ENCODE assay signal across 15 mouse cellular contexts in the genomic region with DNA sequence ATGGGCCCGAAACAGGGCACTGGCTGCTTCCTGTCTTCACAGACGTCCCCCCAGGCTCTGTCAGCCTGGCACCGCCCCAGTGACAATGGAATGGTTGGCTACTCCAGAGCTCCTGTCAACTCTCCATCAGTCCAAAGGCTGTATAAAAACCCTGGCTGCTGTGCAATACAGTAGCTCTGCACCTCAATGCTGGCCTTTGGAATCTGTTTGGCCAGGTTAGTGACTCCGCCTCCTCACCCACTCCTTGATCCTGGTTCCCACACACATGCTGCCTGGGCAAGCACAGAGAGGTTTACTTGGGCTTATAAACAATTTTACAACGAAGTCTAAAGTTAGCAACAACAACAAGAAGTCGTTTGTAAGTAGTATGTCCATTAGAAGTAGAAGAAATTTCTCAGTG. TPM values are rescaled to one million over a fixed set of nuclear protein-coding genes. Genes with fewer than 3 reads are reported as not detected.
DNase-seq lines count a peak whose midpoint lies in the region; ATAC-seq and TF ChIP-seq lines count a peak whose summit lies in the region.
"Had no signal": no experiment of that assay in that cellular context is flagged by ENCODE, and none has a peak within 500 bp of the region (broad histone marks: within the 10 kb centered on the region; RNA-seq: fewer than 3 reads in every experiment).

No protein-coding gene starts in this region.

- no peaks in the 10 kb centered on the region for H3K27me3 ChIP-seq in liver, adult 2 months (ENCODE audit: control insufficient read depth, insufficient read depth, low read length)
- H3K27me3 ChIP-seq in liver, embryonic 11.5 days (replicated peaks; ENCODE audit: control insufficient read depth, insufficient read depth, low read length), result no peaks in the 10 kb centered on the region
- no peaks in the 10 kb centered on the region for H3K27me3 ChIP-seq in stomach, postnatal 0 days (ENCODE audit: control insufficient read depth, insufficient read depth, low read length)
- H3K27me3 ChIP-seq: limb, embryonic 15.5 days had no signal

- TF ChIP-seq CTCF in liver, adult 2 months (IDR thresholded peaks at IDR 0.05; ENCODE audit: low read depth, low read length), result no peak
- TF ChIP-seq CTCF in stomach, postnatal 0 days (IDR thresholded peaks at IDR 0.05; ENCODE audit: low read depth), result no peak

- no peak overlapping the region for H3K4me3 ChIP-seq in liver, adult 2 months (ENCODE audit: insufficient read depth, low read depth, low read length)
- no peak overlapping the region for H3K4me3 ChIP-seq in liver, embryonic 11.5 days (ENCODE audit: low read depth, low read length)
- no peak overlapping the region for H3K4me3 ChIP-seq in stomach, postnatal 0 days (ENCODE audit: low read depth, low read length)
- H3K4me3 ChIP-seq: midbrain, embryonic 15.5 days had no signal

- H3K9me3 ChIP-seq in liver, embryonic 11.5 days (ENCODE audit: control insufficient read depth, low read length), result no peaks in the 10 kb centered on the region
- no peaks in the 10 kb centered on the region for H3K9me3 ChIP-seq in stomach, postnatal 0 days (ENCODE audit: control insufficient read depth, low read length)
- H3K9me3 ChIP-seq: limb, embryonic 15.5 days; midbrain, embryonic 15.5 days had no signal

- peak; percentile 26 to 46 for DNase-seq in cerebellum, postnatal 10 days
- no peak for DNase-seq in cerebellum, postnatal 36 days
- peak; percentile 96 for DNase-seq in liver, adult 2 months (ENCODE audit: extremely low read depth, low read depth, low spot score)
- no peak for DNase-seq in liver, embryonic 11.5 days (ENCODE audit: low spot score)
- peak; percentile 6 for DNase-seq in induced T-regulatory cell, adult 2 months (ENCODE audit: low read depth)
- peak; percentile 29 for DNase-seq in stomach, postnatal 0 days (ENCODE audit: low spot score)
- no peak for DNase-seq in layer of hippocampus, adult 11-12 months (ENCODE audit: low spot score)
- DNase-seq: thymus, adult 2 months had no signal

- peak overlapping the region; percentile 6; the same call in 1 of the 2 replicates for H3K27ac ChIP-seq in liver, adult 2 months (replicated peaks; ENCODE audit: insufficient read depth, low read depth, low read length)
- no peak overlapping the region for H3K27ac ChIP-seq in liver, embryonic 11.5 days (ENCODE audit: low read depth, low read length)
- H3K27ac ChIP-seq in stomach, postnatal 0 days (replicated peaks), result no peak overlapping the region
- H3K27ac ChIP-seq: limb, embryonic 15.5 days; midbrain, embryonic 15.5 days had no signal

- TF ChIP-seq POLR2A in liver, adult 2 months (IDR thresholded peaks at IDR 0.05; ENCODE audit: extremely low read depth, insufficient read depth, low read length), result no peak

- no peak overlapping the region for H3K9ac ChIP-seq in liver, adult 2 months (ENCODE audit: low read depth, low read length)
- H3K9ac ChIP-seq in liver, embryonic 11.5 days (ENCODE audit: low read depth, low read length), result no peak overlapping the region
- no peak overlapping the region for H3K9ac ChIP-seq in stomach, postnatal 0 days (ENCODE audit: low read length)
- H3K9ac ChIP-seq: limb, embryonic 15.5 days; midbrain, embryonic 15.5 days had no signal

- peaks cover 9% of the 10 kb centered on the region for H3K4me1 ChIP-seq in liver, adult 2 months (ENCODE audit: control insufficient read depth, insufficient read depth, low read length)
- H3K4me1 ChIP-seq in liver, embryonic 11.5 days (replicated peaks; ENCODE audit: control insufficient read depth, insufficient read depth, low read length), result peaks cover 11% of the 10 kb centered on the region
- H3K4me1 ChIP-seq in stomach, postnatal 0 days (replicated peaks; ENCODE audit: control insufficient read depth, insufficient read depth), result 0 out of 2 replicates have a peak, but pooled peaks cover 3% of the 10 kb centered on the region

- H3K36me3 ChIP-seq in liver, adult 2 months (ENCODE audit: control insufficient read depth, insufficient read depth, low read length), result peaks cover 22% of the 10 kb centered on the region
- peaks cover 20% of the 10 kb centered on the region for H3K36me3 ChIP-seq in liver, embryonic 11.5 days (ENCODE audit: control insufficient read depth, insufficient read depth, low read length)
- H3K36me3 ChIP-seq in stomach, postnatal 0 days (ENCODE audit: control insufficient read depth, insufficient read depth, low read length), result peaks cover 6% of the 10 kb centered on the region

- WGBS in liver, adult 2 months, result 24% methylated on average over 6 of the region's 6 CpGs
- WGBS in liver, embryonic 11.5 days, result 73% methylated on average over 6 of the region's 6 CpGs
- 60% methylated on average over 6 of the region's 6 CpGs for WGBS in stomach, postnatal 0 days

- H3K79me2 ChIP-seq in liver, adult 2 months (ENCODE audit: control insufficient read depth, insufficient read depth, low read length), result peaks cover 21% of the 10 kb centered on the region; the same call in 1 of the 2 replicates

- TF ChIP-seq EP300 in stomach, postnatal 0 days (optimal IDR thresholded peaks at IDR 0.05), result no peak

- no peak overlapping the region for H3K4me2 ChIP-seq in liver, embryonic 11.5 days
- H3K4me2 ChIP-seq in stomach, postnatal 0 days (replicated peaks; ENCODE audit: low read depth), result no peak overlapping the region
- H3K4me2 ChIP-seq: limb, embryonic 15.5 days had no signal

- no peak for ATAC-seq in liver, embryonic 11.5 days (replicated peaks; ENCODE audit: low FRiP score)
- ATAC-seq in stomach, postnatal 0 days (ENCODE audit: low FRiP score, low TSS enrichment), result no peak
- no peak for ATAC-seq in erythroblast, adult 5-6 weeks (replicated peaks; ENCODE audit: low FRiP score, poor library complexity, severe bottlenecking)
- ATAC-seq: intestine, postnatal 0 days; midbrain, embryonic 15.5 days had no signal

RNA-seq across cellular contexts. Expression of gene Timm17a, which starts 2.2 kb away (rescaled TPM):
- 17.9 and 22.0 TPM in 2 replicates for total RNA-seq in liver, adult 2 months (2014; rRNA removed)
- polyA plus RNA-seq in liver, adult 2 months (2012; rRNA removed), result 27.9 and 34.3 TPM in 2 replicates
- 258 and 269 TPM in 2 replicates for polyA plus RNA-seq in liver, embryonic 11.5 days (2014; fragmentation: Nextera tagmentation; extraction: Ambion mirVana)
- polyA plus RNA-seq in stomach, postnatal 0 days (2015; fragmentation: Nextera tagmentation; extraction: Ambion mirVana), result 237 and 250 TPM in 2 replicates
- 15.8 and 34.1 TPM in 2 replicates for total RNA-seq in erythroblast, adult 5-6 weeks (2015; ENCODE audit: low replicate concordance)
- 3.3 TPM in 2 replicates for total RNA-seq in erythroblast, adult 5-6 weeks (2017; ENCODE audit: low replicate concordance)

RNA-seq across cellular contexts. Expression of gene Lmod1, which starts 13.3 kb away (rescaled TPM):
- total RNA-seq in liver, adult 2 months (2014; rRNA removed), result 0.09 and 0.13 TPM in 2 replicates
- 0.16 and 0.17 TPM in 2 replicates for polyA plus RNA-seq in liver, adult 2 months (2012; rRNA removed)
- polyA plus RNA-seq in liver, embryonic 11.5 days (2014; fragmentation: Nextera tagmentation; extraction: Ambion mirVana), result 0.16 TPM in 2 replicates
- 19.5 and 22.4 TPM in 2 replicates for polyA plus RNA-seq in stomach, postnatal 0 days (2015; fragmentation: Nextera tagmentation; extraction: Ambion mirVana)
- not detected in 2 replicates for total RNA-seq in erythroblast, adult 5-6 weeks (2015; ENCODE audit: low replicate concordance)
- total RNA-seq in erythroblast, adult 5-6 weeks (2017; ENCODE audit: low replicate concordance), result not detected in 2 replicates
- total RNA-seq: hematopoietic stem cell, adult 5-6 weeks had no signal

RNA-seq across cellular contexts. Expression of gene Rnpep, which starts 27.5 kb away (rescaled TPM):
- 18.7 and 20.2 TPM in 2 replicates for total RNA-seq in liver, adult 2 months (2014; rRNA removed)
- polyA plus RNA-seq in liver, adult 2 months (2012; rRNA removed), result 16.0 and 22.0 TPM in 2 replicates
- polyA plus RNA-seq in liver, embryonic 11.5 days (2014; fragmentation: Nextera tagmentation; extraction: Ambion mirVana), result 64.5 and 67.4 TPM in 2 replicates
- polyA plus RNA-seq in stomach, postnatal 0 days (2015; fragmentation: Nextera tagmentation; extraction: Ambion mirVana), result 54.7 and 61.2 TPM in 2 replicates
- total RNA-seq in erythroblast, adult 5-6 weeks (2015; ENCODE audit: low replicate concordance), result 19.4 and 26.9 TPM in 2 replicates
- 15.3 and 18.6 TPM in 2 replicates for total RNA-seq in erythroblast, adult 5-6 weeks (2017; ENCODE audit: low replicate concordance)

RNA-seq across cellular contexts. Expression of gene Elf3, which starts 53.0 kb away (rescaled TPM):
- 0.13 and 0.18 TPM in 2 replicates for total RNA-seq in liver, adult 2 months (2014; rRNA removed)
- 0.41 and 0.64 TPM in 2 replicates for polyA plus RNA-seq in liver, adult 2 months (2012; rRNA removed)
- 2.0 and 2.4 TPM in 2 replicates for polyA plus RNA-seq in liver, embryonic 11.5 days (2014; fragmentation: Nextera tagmentation; extraction: Ambion mirVana)
- polyA plus RNA-seq in stomach, postnatal 0 days (2015; fragmentation: Nextera tagmentation; extraction: Ambion mirVana), result 152 and 162 TPM in 2 replicates
- total RNA-seq in erythroblast, adult 5-6 weeks (2015; ENCODE audit: low replicate concordance), result not detected in 2 replicates
- not detected in 2 replicates for total RNA-seq in erythroblast, adult 5-6 weeks (2017; ENCODE audit: low replicate concordance)
- total RNA-seq: hematopoietic stem cell, adult 5-6 weeks; left cerebral cortex, adult 18-20 months had no signal
- polyA plus RNA-seq: C2C12 had no signal

Comparison
In these comparisons a context has a peak if more than half of its experiments do, and no peak if none do; other contexts are left out.
1. DNase-seq: peak in cerebellum, postnatal 10 days (2 of 2), liver, adult 2 months (single experiment), induced T-regulatory cell, adult 2 months (single experiment) and stomach, postnatal 0 days (single experiment); none in cerebellum, postnatal 36 days (0 of 2), liver, embryonic 11.5 days (single experiment) and layer of hippocampus, adult 11-12 months (single experiment).
2. RNA of gene Lmod1, which starts 13.3 kb away (polyA plus RNA-seq): 19.5 to 22.4 TPM in stomach, postnatal 0 days; 0.16 to 0.17 TPM in liver, adult 2 months and 0.16 TPM in liver, embryonic 11.5 days; every median in the first group is over 10 times any median in the second.